Comparison of ENCODE assay signal across 8 mouse cellular contexts in genomic region chr7:29180854-29181236, GRCm38 (mm10). TPM values are rescaled to one million over a fixed set of nuclear protein-coding genes. Genes with fewer than 3 reads are reported as not detected.
DNase-seq lines count a peak whose midpoint lies in the region; ATAC-seq and TF ChIP-seq lines count a peak whose summit lies in the region.

No protein-coding gene starts in this region.

- TF ChIP-seq CTCF in kidney, adult 2 months (conservative IDR thresholded peaks at IDR 0.05; ENCODE audit: insufficient read depth, insufficient read length, low read depth, low read length), result no peak
- TF ChIP-seq CTCF in cortical plate, adult 2 months (IDR thresholded peaks at IDR 0.05; ENCODE audit: extremely low read depth, insufficient read depth, low read length), result no peak

- WGBS in kidney, adult 2 months, result 42% methylated on average over 5 of the region's 5 CpGs
- 41% methylated on average over 5 of the region's 5 CpGs for WGBS in hindbrain, embryonic 12.5 days
- 42% methylated on average over 5 of the region's 5 CpGs for WGBS in midbrain, embryonic 12.5 days

- no peak for DNase-seq in kidney, adult 2 months
- no peak for DNase-seq in kidney, adult 11 months
- DNase-seq in embryo, embryonic 10 days (ENCODE audit: low spot score), result no peak
- DNase-seq in yolk sac, embryonic 10.5 days (ENCODE audit: low spot score), result no peak
- DNase-seq in right cerebral cortex, adult 18-20 months, result no peak

- no peaks in the 10 kb centered on the region for H3K9me3 ChIP-seq in hindbrain, embryonic 12.5 days (replicated peaks)
- H3K9me3 ChIP-seq in midbrain, embryonic 12.5 days, result no peaks in the 10 kb centered on the region

- peak overlapping the region; percentile 25 for H3K4me3 ChIP-seq in kidney, adult 2 months (ENCODE audit: insufficient read depth, low read depth, low read length)
- H3K4me3 ChIP-seq in cortical plate, adult 2 months (ENCODE audit: insufficient read depth, low read length), result peak overlapping the region; percentile 96
- peak overlapping the region; percentile 63 for H3K4me3 ChIP-seq in hindbrain, embryonic 12.5 days
- H3K4me3 ChIP-seq in midbrain, embryonic 12.5 days, result peak overlapping the region; percentile 69

- peaks cover 10% of the 10 kb centered on the region for H3K4me1 ChIP-seq in kidney, adult 2 months (ENCODE audit: control insufficient read depth, insufficient read depth, low read length)
- peaks cover 8% of the 10 kb centered on the region for H3K4me1 ChIP-seq in cortical plate, adult 2 months (ENCODE audit: control insufficient read depth, insufficient read depth, low read length)
- peaks cover 21% of the 10 kb centered on the region for H3K4me1 ChIP-seq in hindbrain, embryonic 12.5 days
- peaks cover 17% of the 10 kb centered on the region for H3K4me1 ChIP-seq in midbrain, embryonic 12.5 days

- 0 out of 2 replicates have a peak, but pooled peaks cover 2% of the 10 kb centered on the region for H3K36me3 ChIP-seq in kidney, adult 2 months (ENCODE audit: control insufficient read depth, insufficient read depth, low read length)
- H3K36me3 ChIP-seq in hindbrain, embryonic 12.5 days, result peaks cover 14% of the 10 kb centered on the region
- peaks cover 12% of the 10 kb centered on the region for H3K36me3 ChIP-seq in midbrain, embryonic 12.5 days

- no peak overlapping the region for H3K27ac ChIP-seq in kidney, adult 2 months (ENCODE audit: insufficient read depth, low read depth, low read length)
- no peak overlapping the region for H3K27ac ChIP-seq in cortical plate, adult 2 months (ENCODE audit: insufficient read depth, low read length)
- H3K27ac ChIP-seq in hindbrain, embryonic 12.5 days, result no peak overlapping the region
- peak overlapping the region; percentile 66 for H3K27ac ChIP-seq in midbrain, embryonic 12.5 days (replicated peaks)

- peak overlapping the region; percentile 82 for H3K4me2 ChIP-seq in hindbrain, embryonic 12.5 days (replicated peaks)
- peak overlapping the region; percentile 85 for H3K4me2 ChIP-seq in midbrain, embryonic 12.5 days (replicated peaks)

- H3K9ac ChIP-seq in hindbrain, embryonic 12.5 days, result no peak overlapping the region
- H3K9ac ChIP-seq in midbrain, embryonic 12.5 days (replicated peaks), result no peak overlapping the region

- no peaks in the 10 kb centered on the region for H3K27me3 ChIP-seq in kidney, adult 2 months (replicated peaks; ENCODE audit: control insufficient read depth, insufficient read depth, low read length)
- H3K27me3 ChIP-seq in hindbrain, embryonic 12.5 days, result peaks cover 2% of the 10 kb centered on the region; the same call in 1 of the 2 replicates
- H3K27me3 ChIP-seq in midbrain, embryonic 12.5 days, result no peaks in the 10 kb centered on the region

- peak; percentile 59 for ATAC-seq in hindbrain, embryonic 12.5 days (ENCODE audit: low FRiP score)
- no peak; the same call in 1 of the 2 replicates for ATAC-seq in midbrain, embryonic 12.5 days (ENCODE audit: low FRiP score, low read depth)

- no peak for TF ChIP-seq POLR2A in kidney, adult 2 months (IDR thresholded peaks at IDR 0.05; ENCODE audit: low read depth, low read length)
- no peak for TF ChIP-seq POLR2A in cortical plate, adult 2 months (IDR thresholded peaks at IDR 0.05; ENCODE audit: extremely low read depth, insufficient read depth, low read length)

RNA-seq across cellular contexts. Expression of gene Psmd8, which starts 0.3 kb away (rescaled TPM):
- polyA plus RNA-seq in kidney, adult 2 months (2012; rRNA removed), result 178 and 204 TPM in 2 replicates
- polyA plus RNA-seq in cortical plate, adult 2 months (2012; rRNA removed), result 195 and 198 TPM in 2 replicates
- 285 and 288 TPM in 2 replicates for polyA plus RNA-seq in hindbrain, embryonic 12.5 days (2016; fragmentation: Nextera tagmentation; extraction: Ambion mirVana)
- 291 and 305 TPM in 2 replicates for polyA plus RNA-seq in midbrain, embryonic 12.5 days (2016; fragmentation: Nextera tagmentation; extraction: Ambion mirVana)

RNA-seq across cellular contexts. Expression of gene Spred3, which starts 10.6 kb away (rescaled TPM):
- 1.8 and 2.6 TPM in 2 replicates for polyA plus RNA-seq in kidney, adult 2 months (2012; rRNA removed)
- polyA plus RNA-seq in cortical plate, adult 2 months (2012; rRNA removed), result 39.6 and 40.7 TPM in 2 replicates
- 5.9 and 6.4 TPM in 2 replicates for polyA plus RNA-seq in hindbrain, embryonic 12.5 days (2016; fragmentation: Nextera tagmentation; extraction: Ambion mirVana)
- 6.1 and 6.8 TPM in 2 replicates for polyA plus RNA-seq in midbrain, embryonic 12.5 days (2016; fragmentation: Nextera tagmentation; extraction: Ambion mirVana)

RNA-seq across cellular contexts. Expression of gene Ggn, which starts 10.8 kb away (rescaled TPM):
- 0.38 and 0.94 TPM in 2 replicates for polyA plus RNA-seq in kidney, adult 2 months (2012; rRNA removed)
- 0.52 and 0.72 TPM in 2 replicates for polyA plus RNA-seq in cortical plate, adult 2 months (2012; rRNA removed)
- 0.46 and 0.56 TPM in 2 replicates for polyA plus RNA-seq in hindbrain, embryonic 12.5 days (2016; fragmentation: Nextera tagmentation; extraction: Ambion mirVana)
- 0.78 and 0.85 TPM in 2 replicates for polyA plus RNA-seq in midbrain, embryonic 12.5 days (2016; fragmentation: Nextera tagmentation; extraction: Ambion mirVana)

RNA-seq across cellular contexts. Expression of gene Fam98c, which starts 24.8 kb away (rescaled TPM):
- polyA plus RNA-seq in kidney, adult 2 months (2012; rRNA removed), result 31.4 and 35.8 TPM in 2 replicates
- polyA plus RNA-seq in cortical plate, adult 2 months (2012; rRNA removed), result 62.3 and 66.1 TPM in 2 replicates
- 20.0 and 21.7 TPM in 2 replicates for polyA plus RNA-seq in hindbrain, embryonic 12.5 days (2016; fragmentation: Nextera tagmentation; extraction: Ambion mirVana)
- polyA plus RNA-seq in midbrain, embryonic 12.5 days (2016; fragmentation: Nextera tagmentation; extraction: Ambion mirVana), result 17.4 and 20.4 TPM in 2 replicates

RNA-seq across cellular contexts. Expression of gene Catsperg1, which starts 33.0 kb away (rescaled TPM):
- polyA plus RNA-seq in kidney, adult 2 months (2012; rRNA removed), result 0.86 and 1.1 TPM in 2 replicates
- polyA plus RNA-seq in cortical plate, adult 2 months (2012; rRNA removed), result 2.3 and 4.2 TPM in 2 replicates
- 0.72 and 1.0 TPM in 2 replicates for polyA plus RNA-seq in hindbrain, embryonic 12.5 days (2016; fragmentation: Nextera tagmentation; extraction: Ambion mirVana)
- polyA plus RNA-seq in midbrain, embryonic 12.5 days (2016; fragmentation: Nextera tagmentation; extraction: Ambion mirVana), result 0.82 and 0.96 TPM in 2 replicates

Comparison
In these comparisons a context has a peak if more than half of its experiments do, and no peak if none do; other contexts are left out.
1. H3K4me3 ChIP-seq: peak in every context shown above with its lines; median percentile 96 in cortical plate, adult 2 months; 69 in midbrain, embryonic 12.5 days; 63 in hindbrain, embryonic 12.5 days; 25 in kidney, adult 2 months.